Mouse (Mus musculus) heart, embryonic 11.5 days (tissue): ENCODE results near the gene Galnt3. TPM values are rescaled to one million over a fixed set of nuclear protein-coding genes. Genes with fewer than 3 reads are reported as not detected.

Experiments
- ATAC-seq: fragments of 200-750 bp; cut with Nextera tagmentation; replicated peaks from 2 replicates; pipeline ENCODE4 v1.8.0; 2017; ENCODE audit warnings: moderate library complexity; ENCODE audit not compliant: insufficient number of reproducible peaks, low FRiP score, low TSS enrichment
- H3K27ac ChIP-seq: fragments of 300-500 bp; sonication (generic); 2 replicates; pipeline ENCODE4 v1.5.1; 2014; ENCODE audit warnings: mild to moderate bottlenecking, low read depth, low read length
- H3K27me3 ChIP-seq: fragments of 300-500 bp; sonication (generic); 2 replicates; pipeline ENCODE4 v1.6.1; 2014; ENCODE audit warnings: mild to moderate bottlenecking, low read length, mixed read lengths; ENCODE audit not compliant: control insufficient read depth, insufficient read depth
- H3K36me3 ChIP-seq: fragments of 300-500 bp; sonication (generic); 2 replicates; pipeline ENCODE4 v1.6.1; 2014; ENCODE audit warnings: mild to moderate bottlenecking, low read length, moderate library complexity, mixed read lengths; ENCODE audit not compliant: control insufficient read depth, insufficient read depth
- H3K4me1 ChIP-seq: fragments of 300-500 bp; sonication (generic); 2 replicates; pipeline ENCODE4 v1.6.1; 2014; ENCODE audit warnings: low read length; ENCODE audit not compliant: control insufficient read depth, insufficient read depth
- H3K4me2 ChIP-seq: fragments of 300-500 bp; sonication (generic); 2 replicates; pipeline ENCODE4 v1.6.1; 2014; ENCODE audit warnings: mild to moderate bottlenecking, moderate library complexity
- H3K4me3 ChIP-seq: fragments of 300-500 bp; sonication (generic); 2 replicates; pipeline ENCODE4 v1.5.1; 2014; ENCODE audit warnings: low read depth, low read length
- H3K9ac ChIP-seq: fragments of 300-500 bp; sonication (generic); 2 replicates; pipeline ENCODE4 v1.6.1; 2014; ENCODE audit warnings: mild to moderate bottlenecking, low read depth, low read length, moderate library complexity
- H3K9me3 ChIP-seq: fragments of 300-500 bp; sonication (generic); replicated peaks from 2 replicates; pipeline ENCODE4 v1.6.1; 2016; ENCODE audit warnings: low read length; ENCODE audit not compliant: control insufficient read depth
- WGBS: fragments of 180-500 bp; shearing (Covaris S2); extraction: QIAGEN DNeasy Blood & Tissue Kit; methylation state at CpG from one replicate; pipeline ENCODE4 v1.1.7; 2014; ENCODE audit not compliant: insufficient replicate concordance; 5-methylcytosine and 5-hydroxymethylcytosine counted together
- polyA plus RNA-seq: library from polyadenylated mRNA; unstranded; fragments of >200 nt; fragmentation: Nextera tagmentation; extraction: Ambion mirVana; gene quantifications from 2 replicates; pipeline ENCODE4 v1.2.1, GENCODE M21; 2014

Galnt3 gene
- polyA plus RNA-seq, 1 experiment from 2014 or later = 0.49 TPM

DNA sequence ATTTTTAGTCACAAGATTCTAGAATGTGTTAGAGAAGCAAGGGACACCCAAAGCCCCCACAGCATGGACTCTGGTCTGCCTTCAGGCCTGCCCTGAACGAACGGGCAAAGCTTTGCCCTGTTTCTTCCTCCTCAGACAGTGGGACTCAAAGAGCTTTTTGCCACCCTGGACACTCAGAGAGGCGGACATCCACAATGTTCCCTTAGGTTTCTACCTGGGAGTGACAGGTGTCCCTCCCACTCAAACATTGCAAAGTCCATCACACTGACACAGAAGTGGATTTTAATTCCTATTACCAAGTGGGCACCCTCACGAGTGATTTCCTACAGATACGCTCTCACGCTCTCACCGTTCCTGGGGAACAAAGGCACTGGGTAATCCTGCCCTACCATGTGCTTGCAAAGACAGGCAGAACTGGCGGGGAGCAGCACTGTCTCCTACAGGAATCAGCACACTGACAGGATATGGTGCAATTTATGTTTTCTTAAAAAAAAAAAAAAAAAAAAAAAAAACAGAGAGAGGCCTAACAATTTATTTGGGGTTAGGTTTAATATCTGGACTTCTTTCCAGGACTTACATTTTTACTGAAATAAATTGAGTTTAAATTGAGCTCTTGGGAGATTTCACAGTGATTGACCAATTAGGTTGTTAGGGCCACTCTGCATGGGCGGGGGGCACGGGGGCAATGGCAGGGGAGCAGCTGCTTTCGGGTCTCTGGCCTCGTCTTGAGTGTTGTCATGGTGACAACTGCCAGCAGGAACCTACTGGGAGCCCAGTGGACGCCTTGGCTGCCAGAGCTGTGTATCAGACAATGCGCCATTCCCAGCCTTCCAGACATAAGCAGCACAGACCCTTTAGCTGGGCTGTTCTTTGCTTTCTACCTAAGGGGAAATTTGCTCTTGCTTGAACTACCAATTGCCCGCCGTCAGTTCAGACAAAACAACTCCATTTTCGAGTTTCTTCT is 81.1 kb downstream of the Galnt3 start:
- Histone ChIP-seq H3K36me3 (no peaks in the 10 kb centered on the region), H3K4me3 (no peak overlapping the region), H3K4me1 (no peaks in the 10 kb centered on the region), H3K9ac (no peak overlapping the region), H3K27ac (no peak overlapping the region), H3K4me2 (no peak overlapping the region), H3K27me3 (no peaks in the 10 kb centered on the region), H3K9me3 (no peaks in the 10 kb centered on the region)
- no peak for ATAC-seq
- WGBS = 65% methylated on average over 17 of the region's 17 CpGs

DNA sequence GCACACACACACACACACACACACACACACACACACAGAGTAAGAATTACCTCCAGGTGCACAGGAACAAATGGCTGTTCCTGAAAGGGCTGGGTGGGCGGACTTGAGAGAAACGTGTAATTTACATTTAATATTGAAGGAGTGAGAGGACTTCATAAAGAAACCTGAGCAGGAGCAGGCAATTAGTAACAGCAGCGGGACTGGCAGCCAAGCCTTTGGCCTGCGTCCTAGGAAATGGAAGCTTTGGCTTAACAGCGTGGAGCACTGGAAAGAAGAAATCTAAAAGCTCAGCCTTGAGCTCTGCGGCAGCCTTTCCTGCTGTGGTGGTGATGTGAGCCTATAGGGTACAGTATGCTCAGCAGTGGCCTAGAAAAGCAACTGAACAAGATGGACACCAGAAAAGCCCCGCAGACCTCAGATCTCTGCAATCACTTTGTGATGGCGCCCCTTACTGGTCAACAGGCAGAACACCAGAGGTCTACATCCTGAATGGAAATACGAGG is 82.8 kb downstream of the Galnt3 start:
- no peak overlapping the region for H3K4me2 ChIP-seq
- no peaks in the 10 kb centered on the region for H3K27me3 ChIP-seq
- no peaks in the 10 kb centered on the region for H3K4me1 ChIP-seq
- H3K9ac ChIP-seq = no peak overlapping the region
- no peaks in the 10 kb centered on the region for H3K9me3 ChIP-seq
- no peak for ATAC-seq
- no peak overlapping the region for H3K27ac ChIP-seq
- no peaks in the 10 kb centered on the region for H3K36me3 ChIP-seq
- 77% methylated on average over 9 of the region's 9 CpGs for WGBS
- no peak overlapping the region for H3K4me3 ChIP-seq

DNA sequence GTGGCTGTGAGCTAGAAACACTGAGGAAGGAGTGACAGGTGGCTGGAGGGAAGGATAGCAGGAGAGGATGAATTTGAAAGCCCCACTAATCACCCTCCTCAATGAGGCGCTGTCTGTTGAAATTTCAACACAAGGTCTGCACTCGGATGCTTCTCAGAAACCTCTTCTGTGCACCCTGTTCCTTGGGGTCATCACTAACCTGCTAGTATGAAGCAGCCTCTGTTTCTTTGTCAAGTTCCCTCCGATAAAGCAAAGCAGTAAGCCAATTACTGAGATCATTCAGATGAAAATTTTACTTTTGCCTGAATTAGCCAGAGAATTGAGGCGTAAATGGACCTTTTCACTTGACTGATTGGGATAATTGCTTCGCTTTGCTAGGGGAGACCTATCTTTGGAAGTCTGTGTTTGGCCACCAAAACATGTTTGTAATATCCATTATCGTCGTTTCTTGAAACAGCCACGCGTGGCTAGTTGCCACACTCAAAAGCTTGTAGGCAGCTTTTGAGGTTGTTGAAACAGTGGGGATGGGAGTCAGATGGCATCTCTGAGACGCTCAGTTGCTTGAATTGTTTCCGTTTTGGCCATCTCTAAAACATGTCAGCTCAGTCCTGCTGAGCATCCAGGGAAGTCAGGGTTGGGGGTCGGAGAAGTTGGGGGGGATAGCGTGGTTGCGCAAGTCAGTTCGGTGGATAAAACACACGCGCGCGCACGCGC is 83.4 kb downstream of the Galnt3 start:
- H3K27me3 ChIP-seq = no peaks in the 10 kb centered on the region
- H3K9me3 ChIP-seq = no peaks in the 10 kb centered on the region
- 91% methylated on average over 21 of the region's 21 CpGs for WGBS
- H3K36me3 ChIP-seq = no peaks in the 10 kb centered on the region
- no peak overlapping the region for H3K4me3 ChIP-seq
- no peaks in the 10 kb centered on the region for H3K4me1 ChIP-seq
- H3K9ac ChIP-seq = no peak overlapping the region
- H3K4me2 ChIP-seq = no peak overlapping the region
- no peak overlapping the region for H3K27ac ChIP-seq
- ATAC-seq = no peak

DNA sequence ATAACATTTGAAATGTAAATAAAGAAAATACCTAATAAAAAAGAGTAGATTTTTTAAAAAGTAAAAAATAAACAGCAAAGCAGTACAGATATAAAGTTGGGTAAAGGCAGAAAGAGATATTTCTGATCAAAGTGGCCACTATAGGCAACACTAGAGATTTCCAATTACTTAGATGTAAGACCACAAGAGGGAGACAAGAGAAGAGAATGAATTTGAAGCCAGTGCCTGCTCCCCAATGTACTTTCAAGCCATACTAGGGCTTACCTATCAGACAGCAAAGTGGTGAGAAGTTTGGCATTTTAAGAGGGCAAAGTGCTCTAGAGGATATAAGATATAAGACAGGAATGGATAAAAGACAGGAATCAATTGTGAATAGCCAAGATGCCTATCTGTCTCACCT is 84.2 kb downstream of the Galnt3 start:
- Histone ChIP-seq H3K9ac (no peak overlapping the region), H3K27me3 (no peaks in the 10 kb centered on the region), H3K4me1 (no peaks in the 10 kb centered on the region), H3K36me3 (no peaks in the 10 kb centered on the region), H3K9me3 (no peaks in the 10 kb centered on the region), H3K4me2 (no peak overlapping the region), H3K27ac (no peak overlapping the region), H3K4me3 (no peak overlapping the region)
- no peak for ATAC-seq

DNA sequence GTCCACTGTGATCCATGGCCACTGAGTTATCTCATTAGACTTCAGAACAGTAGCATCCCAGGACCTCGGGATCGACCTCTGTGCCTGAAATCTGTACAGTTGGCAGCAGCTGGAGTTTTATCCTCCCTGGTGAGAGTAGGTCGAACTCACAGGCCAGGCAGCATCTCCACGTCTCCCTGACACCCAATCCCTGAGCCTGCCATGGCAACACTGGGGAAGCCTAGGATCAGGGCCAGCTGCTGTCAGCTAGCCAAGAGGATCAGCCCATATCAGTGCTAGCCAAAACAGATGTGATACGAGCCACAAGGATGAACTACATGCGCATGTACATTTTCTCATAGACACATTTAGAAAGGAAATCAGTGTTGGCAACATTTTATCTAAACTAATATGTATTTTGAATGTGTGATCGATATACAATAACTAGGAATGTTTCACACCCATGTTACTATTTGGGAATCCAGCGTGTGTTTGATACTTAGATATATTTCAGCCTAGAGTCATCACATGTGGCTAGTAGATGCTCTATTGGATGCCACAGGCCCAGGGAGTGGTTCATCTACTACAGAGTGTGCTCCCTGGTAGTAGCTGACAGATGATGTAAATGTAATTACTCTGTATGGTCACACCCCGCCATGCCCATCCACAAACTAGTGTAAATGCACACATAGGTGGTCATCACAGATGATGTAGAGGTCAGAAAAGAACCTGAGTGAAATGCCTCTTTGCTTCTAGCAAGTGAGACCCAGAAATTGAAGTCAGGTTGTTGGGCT is 89.7 kb downstream of the Galnt3 start:
- Histone ChIP-seq H3K4me2 (no peak overlapping the region), H3K9ac (no peak overlapping the region), H3K27ac (no peak overlapping the region), H3K36me3 (no peaks in the 10 kb centered on the region), H3K27me3 (no peaks in the 10 kb centered on the region), H3K4me1 (no peaks in the 10 kb centered on the region), H3K9me3 (no peaks in the 10 kb centered on the region), H3K4me3 (no peak overlapping the region)
- ATAC-seq = no peak
- 65% methylated on average over 9 of the region's 9 CpGs for WGBS

Other genes with a start within 250 kb of the Galnt3 start
- 6.8 and 8.7 TPM in 2 replicates for gene Ttc21b, start 131.6 kb upstream of the Galnt3 start, polyA plus RNA-seq